10 mouse cellular contexts compared by ENCODE assay signal in genomic region chr15:96164771-96165431, GRCm38 (mm10).
DNase-seq lines count a peak whose midpoint lies in the region; ATAC-seq and TF ChIP-seq lines count a peak whose summit lies in the region.
"Had no signal": no experiment of that assay in that cellular context is flagged by ENCODE, and none has a peak within 500 bp of the region (broad histone marks: within the 10 kb centered on the region; RNA-seq: fewer than 3 reads in every experiment).

No protein-coding gene starts in this region.

- H3K4me2 ChIP-seq in midbrain, embryonic 11.5 days, result no peak overlapping the region
- H3K4me2 ChIP-seq: embryonic facial prominence, embryonic 12.5 days; stomach, embryonic 15.5 days had no signal

- H3K4me1 ChIP-seq in midbrain, embryonic 11.5 days (ENCODE audit: control insufficient read depth, insufficient read depth, low read length), result peaks cover 2% of the 10 kb centered on the region; the same call in 1 of the 2 replicates
- H3K4me1 ChIP-seq in midbrain, embryonic 10.5 days, result peaks cover 4% of the 10 kb centered on the region
- H3K4me1 ChIP-seq: stomach, embryonic 15.5 days had no signal

- no peak for ATAC-seq in midbrain, embryonic 11.5 days (ENCODE audit: low FRiP score)
- ATAC-seq: intestine, postnatal 0 days had no signal

- H3K9ac ChIP-seq in midbrain, embryonic 11.5 days (ENCODE audit: low read length), result no peak overlapping the region
- H3K9ac ChIP-seq: embryonic facial prominence, embryonic 12.5 days; stomach, embryonic 15.5 days had no signal

- WGBS in midbrain, embryonic 11.5 days, result 75% methylated on average over 13 of the region's 13 CpGs
- WGBS in midbrain, embryonic 10.5 days, result 79% methylated on average over 13 of the region's 13 CpGs

- no peaks in the 10 kb centered on the region for H3K27me3 ChIP-seq in midbrain, embryonic 11.5 days (ENCODE audit: control insufficient read depth, insufficient read depth, low read length)
- H3K27me3 ChIP-seq in midbrain, embryonic 10.5 days (ENCODE audit: low read depth, poor library complexity, severe bottlenecking), result peaks cover 12% of the 10 kb centered on the region
- H3K27me3 ChIP-seq: stomach, embryonic 15.5 days had no signal

- TF ChIP-seq CTCF in layer of hippocampus, adult 2 months (conservative IDR thresholded peaks at IDR 0.05), result no peak

- no peak overlapping the region for H3K27ac ChIP-seq in midbrain, embryonic 11.5 days (ENCODE audit: low read depth, low read length)
- no peak overlapping the region for H3K27ac ChIP-seq in midbrain, embryonic 10.5 days (replicated peaks)
- peak overlapping the region; percentile 57; the same call in 1 of the 2 replicates for H3K27ac ChIP-seq in layer of hippocampus, adult 2 months
- H3K27ac ChIP-seq: embryonic facial prominence, embryonic 12.5 days; stomach, embryonic 15.5 days had no signal

- H3K36me3 ChIP-seq in midbrain, embryonic 11.5 days (ENCODE audit: control insufficient read depth, insufficient read depth, low read length), result no peaks in the 10 kb centered on the region
- no peaks in the 10 kb centered on the region for H3K36me3 ChIP-seq in midbrain, embryonic 10.5 days
- H3K36me3 ChIP-seq: embryonic facial prominence, embryonic 12.5 days; stomach, embryonic 15.5 days had no signal

- peak; percentile 17 for DNase-seq in midbrain, embryonic 11.5 days (ENCODE audit: low spot score, missing footprints)
- DNase-seq in midbrain, embryonic 10.5 days (ENCODE audit: low spot score), result no peak
- DNase-seq in cerebellum, postnatal 25 days, result peak; percentile 57 to 61
- peak; percentile 48 to 60 for DNase-seq in layer of hippocampus, adult 2 months (ENCODE audit: low spot score in 2 of 2)
- peak; percentile 47 for DNase-seq in retina, embryonic 14.5 days (ENCODE audit: low spot score)
- DNase-seq in natural killer cell, adult 2 months (ENCODE audit: low spot score in 2 of 2), result no peak
- DNase-seq in adrenal gland, postnatal 14 days, result no peak

- H3K4me3 ChIP-seq in midbrain, embryonic 11.5 days (ENCODE audit: low read depth, low read length), result no peak overlapping the region
- no peak overlapping the region for H3K4me3 ChIP-seq in midbrain, embryonic 10.5 days
- no peak overlapping the region for H3K4me3 ChIP-seq in layer of hippocampus, adult 2 months
- H3K4me3 ChIP-seq: embryonic facial prominence, embryonic 12.5 days; stomach, embryonic 15.5 days had no signal

- H3K9me3 ChIP-seq in midbrain, embryonic 11.5 days (ENCODE audit: control insufficient read depth, low read length), result no peaks in the 10 kb centered on the region
- no peaks in the 10 kb centered on the region for H3K9me3 ChIP-seq in midbrain, embryonic 10.5 days (replicated peaks)
- H3K9me3 ChIP-seq: stomach, embryonic 15.5 days had no signal

Comparison
In these comparisons a context has a peak if more than half of its experiments do, and no peak if none do; other contexts are left out.
1. DNase-seq: peak in midbrain, embryonic 11.5 days (single experiment), cerebellum, postnatal 25 days (2 of 2), layer of hippocampus, adult 2 months (2 of 2) and retina, embryonic 14.5 days (single experiment); none in midbrain, embryonic 10.5 days (single experiment), natural killer cell, adult 2 months (0 of 2) and adrenal gland, postnatal 14 days (single experiment).